Mouse (Mus musculus) kidney, embryonic 15.5 days (tissue): ENCODE results near the gene Ppp1r9b. TPM values are rescaled to one million over a fixed set of nuclear protein-coding genes. Genes with fewer than 3 reads are reported as not detected.
A peak's percentile ranks its signal among the peaks of the same experiment; 100 is the strongest.

Experiments
- ATAC-seq: fragments of 200-750 bp; cut with Nextera tagmentation; replicated peaks from 2 replicates; pipeline ENCODE4 v1.8.0; 2017; ENCODE audit warnings: moderate TSS enrichment; ENCODE audit not compliant: low FRiP score
- H3K27ac ChIP-seq: fragments of 300-500 bp; sonication (generic); 2 replicates; pipeline ENCODE4 v1.5.1; 2015; ENCODE audit warnings: mild to moderate bottlenecking, inconsistent platforms
- H3K27me3 ChIP-seq: fragments of 300-500 bp; sonication (generic); 2 replicates; pipeline ENCODE4 v1.6.1; 2015; ENCODE audit warnings: inconsistent platforms
- H3K36me3 ChIP-seq: fragments of 300-500 bp; sonication (generic); 2 replicates; pipeline ENCODE4 v1.6.1; 2015; ENCODE audit warnings: inconsistent platforms
- H3K4me1 ChIP-seq: fragments of 300-500 bp; sonication (generic); 2 replicates; pipeline ENCODE4 v1.6.1; 2015; ENCODE audit warnings: inconsistent platforms
- H3K4me2 ChIP-seq: fragments of 300-500 bp; sonication (generic); 2 replicates; pipeline ENCODE4 v1.6.1; 2015; ENCODE audit warnings: moderate library complexity, mild to moderate bottlenecking, inconsistent platforms
- H3K4me3 ChIP-seq: fragments of 300-500 bp; sonication (generic); replicated peaks from 2 replicates; pipeline ENCODE4 v1.5.1; 2015; ENCODE audit warnings: mild to moderate bottlenecking, inconsistent platforms
- H3K9ac ChIP-seq: fragments of 300-500 bp; sonication (generic); 2 replicates; pipeline ENCODE4 v1.6.1; 2015; ENCODE audit warnings: mild to moderate bottlenecking, inconsistent platforms
- H3K9me3 ChIP-seq: fragments of 300-500 bp; sonication (generic); replicated peaks from 2 replicates; pipeline ENCODE4 v1.6.1; 2016; ENCODE audit warnings: inconsistent platforms
- WGBS: fragments of 180-500 bp; shearing (Covaris S2); methylation state at CpG from one replicate; pipeline ENCODE4 v1.1.7; 2015; ENCODE audit warnings: mixed read lengths; 5-methylcytosine and 5-hydroxymethylcytosine counted together
- polyA plus RNA-seq: library from polyadenylated mRNA; unstranded; fragments of >200 nt; fragmentation: Nextera tagmentation; extraction: Ambion mirVana; gene quantifications from 2 replicates; pipeline ENCODE4 v1.2.1, GENCODE M21; 2015

Ppp1r9b gene
- polyA plus RNA-seq, 1 experiment from 2014 or later: 10.6 TPM

DNA sequence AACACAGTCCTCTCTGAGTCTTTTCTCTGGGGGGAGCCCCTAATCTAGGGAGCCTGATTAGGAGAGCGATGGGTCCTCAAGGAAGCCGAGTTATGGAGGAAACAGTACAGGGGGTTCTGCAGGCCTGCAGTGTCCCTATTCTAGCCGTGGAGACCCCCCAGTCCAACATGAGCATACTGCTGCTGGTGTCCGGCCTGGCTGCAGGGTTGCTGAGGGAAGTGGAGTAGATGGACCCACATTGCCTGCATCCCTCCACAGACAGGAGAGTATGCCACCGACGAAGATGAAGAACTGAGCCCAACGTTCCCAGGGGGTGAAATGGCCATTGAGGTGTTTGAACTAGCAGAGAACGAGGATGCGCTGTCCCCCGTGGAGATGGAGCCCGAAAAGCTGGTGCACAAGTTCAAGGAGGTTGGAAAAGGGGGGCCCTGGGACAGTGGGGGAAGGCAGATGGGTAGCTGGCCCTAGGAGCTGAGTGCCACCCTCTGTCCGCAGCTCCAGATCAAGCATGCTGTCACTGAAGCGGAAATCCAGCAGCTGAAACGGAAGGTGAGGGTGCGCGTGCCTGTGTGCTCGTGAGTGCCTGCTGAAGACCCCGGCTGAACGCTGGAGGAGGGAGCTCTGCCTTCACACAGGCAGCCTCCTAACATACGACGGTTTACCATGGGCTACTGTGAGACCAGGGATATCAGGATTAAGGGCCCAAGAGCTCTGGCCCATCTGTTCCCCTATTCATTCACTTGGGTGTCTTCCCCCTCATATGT is 10.9 kb downstream of the Ppp1r9b start:
- WGBS: 89% methylated on average over 21 of the region's 21 CpGs
- Histone ChIP-seq H3K36me3 (peaks cover 91% of the 10 kb centered on the region), H3K9ac (no peak overlapping the region), H3K27me3 (no peaks in the 10 kb centered on the region), H3K27ac (peak overlapping the region; percentile 85), H3K9me3 (no peaks in the 10 kb centered on the region), H3K4me3 (no peak overlapping the region), H3K4me2 (no peak overlapping the region), H3K4me1 (peaks cover 49% of the 10 kb centered on the region)
- no peak for ATAC-seq

GRCm38 (mm10) chr11:95002705-95003104 is 11.9 kb downstream of the Ppp1r9b start:
- no peaks in the 10 kb centered on the region for H3K9me3 ChIP-seq
- no peak for ATAC-seq
- no peaks in the 10 kb centered on the region for H3K27me3 ChIP-seq
- H3K36me3 ChIP-seq: peaks cover 81% of the 10 kb centered on the region
- no peak overlapping the region for H3K9ac ChIP-seq
- 94% methylated on average over 8 of the region's 8 CpGs for WGBS
- no peak overlapping the region for H3K4me3 ChIP-seq
- no peak overlapping the region for H3K4me2 ChIP-seq
- peaks cover 57% of the 10 kb centered on the region for H3K4me1 ChIP-seq
- no peak overlapping the region for H3K27ac ChIP-seq

GRCm38 (mm10) chr11:95004136-95004936 is 13.5 kb downstream of the Ppp1r9b start:
- no peaks in the 10 kb centered on the region for H3K27me3 ChIP-seq
- ATAC-seq: no peak
- 83% methylated on average over 12 of the region's 12 CpGs for WGBS
- H3K27ac ChIP-seq: 0 out of 2 replicates have a peak overlapping the region, but pooled peaks have one; percentile 24
- no peaks in the 10 kb centered on the region for H3K9me3 ChIP-seq
- H3K9ac ChIP-seq: no peak overlapping the region
- no peak overlapping the region for H3K4me2 ChIP-seq
- peaks cover 65% of the 10 kb centered on the region for H3K36me3 ChIP-seq
- peaks cover 63% of the 10 kb centered on the region for H3K4me1 ChIP-seq
- H3K4me3 ChIP-seq: no peak overlapping the region

DNA sequence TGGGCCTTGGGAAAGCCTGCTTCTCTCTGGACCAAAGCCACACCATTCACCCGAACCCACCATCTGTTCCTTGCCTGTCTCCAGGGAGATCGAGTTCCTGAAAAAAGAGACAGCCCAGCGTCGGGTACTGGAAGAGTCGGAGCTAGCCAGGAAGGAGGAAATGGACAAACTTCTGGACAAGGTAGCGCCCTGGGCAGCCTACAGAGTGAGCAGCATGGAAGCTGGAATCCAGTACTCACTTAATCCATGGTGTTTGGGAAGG is 14.0 kb downstream of the Ppp1r9b start:
- peaks cover 60% of the 10 kb centered on the region for H3K4me1 ChIP-seq
- H3K36me3 ChIP-seq: peaks cover 60% of the 10 kb centered on the region
- WGBS: 46% methylated on average over 6 of the region's 6 CpGs
- 0 out of 2 replicates have a peak overlapping the region, but pooled peaks have one; percentile 24 for H3K27ac ChIP-seq
- H3K4me3 ChIP-seq: no peak overlapping the region
- H3K4me2 ChIP-seq: no peak overlapping the region
- H3K9me3 ChIP-seq: no peaks in the 10 kb centered on the region
- no peak overlapping the region for H3K9ac ChIP-seq
- H3K27me3 ChIP-seq: no peaks in the 10 kb centered on the region
- no peak for ATAC-seq

GRCm38 (mm10) chr11:95006038-95006437 is 15.2 kb downstream of the Ppp1r9b start:
- peak overlapping the region; percentile 49 for H3K4me3 ChIP-seq
- peak overlapping the region; percentile 80 for H3K4me2 ChIP-seq
- peak overlapping the region; percentile 84 for H3K27ac ChIP-seq
- peaks cover 49% of the 10 kb centered on the region for H3K36me3 ChIP-seq
- H3K27me3 ChIP-seq: no peaks in the 10 kb centered on the region
- peaks cover 56% of the 10 kb centered on the region for H3K4me1 ChIP-seq
- H3K9ac ChIP-seq: peak overlapping the region; percentile 21; the same call in 1 of the 2 replicates
- WGBS: 33% methylated on average over 4 of the region's 4 CpGs
- ATAC-seq: no peak
- no peaks in the 10 kb centered on the region for H3K9me3 ChIP-seq

DNA sequence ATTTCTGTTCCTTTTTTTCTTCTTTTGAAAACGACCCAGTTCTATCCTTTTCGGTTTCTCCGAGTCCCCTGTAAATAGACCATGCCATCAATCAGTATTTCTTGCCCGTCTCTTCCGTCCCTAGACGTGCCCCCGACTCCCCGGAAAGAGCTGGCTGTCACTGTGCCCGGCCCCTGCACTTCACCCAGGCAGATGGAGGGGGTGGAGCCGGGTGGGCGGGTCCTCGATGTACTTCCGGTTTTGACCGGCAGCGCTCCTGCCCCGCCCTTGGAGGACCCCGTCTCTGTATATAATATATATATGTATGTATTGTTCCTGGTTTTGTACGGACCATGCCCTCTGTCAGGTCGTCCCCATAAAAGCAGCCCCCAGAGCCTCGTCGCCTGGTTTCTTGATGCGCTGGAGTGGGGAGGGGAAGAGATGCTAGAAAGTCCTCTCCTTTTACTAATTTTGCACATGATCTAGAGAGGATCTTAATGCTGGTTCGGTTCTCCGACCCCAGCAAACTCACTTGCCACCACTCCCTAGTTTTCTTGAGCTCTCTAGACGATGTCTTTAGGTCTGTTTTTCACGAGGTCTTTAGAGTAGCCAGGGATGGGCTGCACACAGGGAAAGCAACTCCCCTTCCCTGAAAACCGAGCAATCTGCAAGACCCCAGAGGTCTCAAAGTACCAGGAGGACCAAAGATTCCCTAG is 15.8 kb downstream of the Ppp1r9b start:
- Histone ChIP-seq H3K4me3 (peak overlapping the region; percentile 49), H3K36me3 (peaks cover 43% of the 10 kb centered on the region), H3K9ac (peak overlapping the region; percentile 48), H3K4me2 (peak overlapping the region; percentile 80), H3K9me3 (no peaks in the 10 kb centered on the region), H3K27me3 (no peaks in the 10 kb centered on the region), H3K27ac (peak overlapping the region; percentile 84), H3K4me1 (peaks cover 55% of the 10 kb centered on the region)
- peak; percentile 31; the same call in 1 of the 2 replicates for ATAC-seq
- WGBS: 2% methylated on average over 27 of the region's 27 CpGs

DNA sequence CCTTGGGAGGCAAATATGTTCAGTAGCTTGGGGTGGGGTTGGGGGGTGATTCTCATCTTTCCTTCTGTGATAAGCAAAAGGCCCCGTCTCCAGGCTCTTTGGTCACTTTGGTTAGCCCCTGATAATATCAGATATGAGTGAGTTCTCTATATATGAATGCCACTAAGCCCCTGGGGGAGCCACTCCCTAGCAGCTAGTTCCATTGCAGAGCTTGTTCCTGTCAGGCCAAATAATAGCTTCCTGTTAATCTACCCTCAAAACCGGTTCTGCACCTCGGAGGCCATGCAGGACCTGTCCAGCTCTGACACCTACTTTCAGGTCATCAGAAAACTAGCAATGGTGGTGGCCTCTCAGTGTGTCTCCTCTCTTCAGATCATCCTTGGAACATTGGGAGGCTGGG is 16.6 kb downstream of the Ppp1r9b start:
- no peaks in the 10 kb centered on the region for H3K27me3 ChIP-seq
- no peaks in the 10 kb centered on the region for H3K9me3 ChIP-seq
- H3K4me1 ChIP-seq: peaks cover 59% of the 10 kb centered on the region
- no peak overlapping the region for H3K9ac ChIP-seq
- peaks cover 35% of the 10 kb centered on the region for H3K36me3 ChIP-seq
- 62% methylated on average over 3 of the region's 3 CpGs for WGBS
- ATAC-seq: no peak
- H3K4me2 ChIP-seq: peak overlapping the region; percentile 80; the same call in 1 of the 2 replicates
- no peak overlapping the region for H3K4me3 ChIP-seq
- H3K27ac ChIP-seq: peak overlapping the region; percentile 84

- peak; percentile 20 for ATAC-seq
- H3K9me3 ChIP-seq: no peaks in the 10 kb centered on the region
- WGBS: 31% methylated on average over 15 of the region's 15 CpGs
- peak overlapping the region; percentile 65 for H3K4me3 ChIP-seq
- peak overlapping the region; percentile 90 for H3K4me2 ChIP-seq
- peaks cover 27% of the 10 kb centered on the region for H3K36me3 ChIP-seq
- no peaks in the 10 kb centered on the region for H3K27me3 ChIP-seq
- H3K9ac ChIP-seq: peak overlapping the region; percentile 83
- peaks cover 65% of the 10 kb centered on the region for H3K4me1 ChIP-seq
- H3K27ac ChIP-seq: peak overlapping the region; percentile 94
Observed at GRCm38 (mm10) chr11:95008661-95009628, 18.1 kb downstream of the Ppp1r9b start.

DNA sequence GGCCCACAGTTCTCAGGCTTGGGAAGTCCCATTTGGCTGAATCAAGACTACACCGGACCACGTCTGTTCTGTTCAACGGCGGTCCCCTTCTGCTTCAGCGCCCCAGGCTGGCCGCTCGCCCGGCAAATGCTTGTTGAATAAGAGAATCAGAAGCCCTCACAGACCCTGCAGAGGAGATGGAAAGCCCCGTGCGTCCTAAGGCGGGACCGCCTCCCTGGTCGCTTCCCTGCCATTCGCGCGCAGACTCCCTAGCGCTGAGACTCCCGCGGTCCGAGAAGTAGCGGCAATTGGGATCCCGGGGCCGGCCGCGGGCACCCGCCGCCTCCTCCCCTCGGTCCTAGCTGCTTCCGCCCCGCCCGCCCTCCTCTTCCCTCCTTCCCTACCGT is 18.8 kb downstream of the Ppp1r9b start, which contains the start of gene Samd14:
TSS of gene Samd14 (plus strand) at position 251 of the 386 bp plus-strand sequence.
- peaks cover 63% of the 10 kb centered on the region for H3K4me1 ChIP-seq
- no peaks in the 10 kb centered on the region for H3K9me3 ChIP-seq
- peak within 1 kb of the TSS; percentile 83 for H3K9ac ChIP-seq
- 0% methylated on average over 32 of the region's 32 CpGs for WGBS
- H3K27me3 ChIP-seq: no peaks in the 10 kb centered on the region
- ATAC-seq: peak; percentile 68
- peaks cover 27% of the 10 kb centered on the region for H3K36me3 ChIP-seq
- peak within 1 kb of the TSS; percentile 94 for H3K27ac ChIP-seq
- H3K4me2 ChIP-seq: peak within 1 kb of the TSS; percentile 90
- peak within 1 kb of the TSS; percentile 65 for H3K4me3 ChIP-seq

DNA sequence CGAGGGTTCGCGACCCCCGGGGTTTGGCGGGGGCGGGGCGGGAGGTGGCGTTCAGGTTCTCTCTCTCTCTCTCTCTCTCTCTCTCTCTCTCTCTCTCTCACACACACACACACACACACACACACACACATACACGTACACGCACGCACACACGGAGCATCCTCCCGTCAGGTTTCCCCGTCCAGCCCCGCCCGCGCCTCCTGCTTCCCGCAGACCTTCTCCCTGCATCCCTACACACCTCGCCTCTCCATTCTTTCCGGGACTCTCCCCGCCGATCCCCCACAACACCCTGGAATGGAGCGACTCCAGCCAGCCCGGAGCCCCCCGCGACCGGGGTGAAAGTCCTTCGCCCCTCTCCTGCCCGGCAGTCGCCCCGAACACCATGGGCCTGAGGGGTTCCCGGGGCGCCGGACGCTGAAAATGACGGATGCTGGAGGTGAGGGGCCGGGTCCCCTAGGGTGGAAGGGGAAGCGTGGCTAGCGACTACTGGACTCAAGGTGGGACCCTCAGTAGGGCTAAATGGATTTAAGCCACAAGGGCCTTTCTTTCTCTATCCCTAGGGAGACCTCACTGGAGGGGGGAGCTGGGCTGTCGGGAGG is 19.4 kb downstream of the Ppp1r9b start:
- ATAC-seq: no peak; the same call in 1 of the 2 replicates
- no peaks in the 10 kb centered on the region for H3K27me3 ChIP-seq
- peak overlapping the region; percentile 90 for H3K4me2 ChIP-seq
- H3K27ac ChIP-seq: peak overlapping the region; percentile 94
- H3K9me3 ChIP-seq: no peaks in the 10 kb centered on the region
- peak overlapping the region; percentile 83 for H3K9ac ChIP-seq
- peaks cover 27% of the 10 kb centered on the region for H3K36me3 ChIP-seq
- H3K4me1 ChIP-seq: peaks cover 61% of the 10 kb centered on the region
- WGBS: 1% methylated on average over 36 of the region's 40 CpGs
- H3K4me3 ChIP-seq: peak overlapping the region; percentile 65
